Mouse (Mus musculus): ENCODE data around the gene Fzd2.

- TF ChIP-seq CTCF (conservative IDR thresholded peaks at IDR 0.05; ENCODE audit: low read length) (no peak), POU5F1 (IDR thresholded peaks at IDR 0.05; ENCODE audit: borderline replicate concordance, low read length) (no peak)
Measured at GRCm38 (mm10) chr11:102579165-102580033, 24.8 kb upstream of the Fzd2 start, which contains the start of gene Gm11627.

All from E14TG2a.4 (cell line).